In genomic region chr2:167989310-167989709, GRCm38 (mm10) we compare ENCODE assay signal across 8 mouse cellular contexts. TPM values are rescaled to one million over a fixed set of nuclear protein-coding genes. Genes with fewer than 3 reads are reported as not detected.
DNase-seq lines count a peak whose midpoint lies in the region; ATAC-seq lines count a peak whose summit lies in the region.
"Had no signal": no experiment of that assay in that cellular context is flagged by ENCODE, and none has a peak within 500 bp of the region (broad histone marks: within the 10 kb centered on the region; RNA-seq: fewer than 3 reads in every experiment).

No protein-coding gene starts in this region.

- peaks cover 27% of the 10 kb centered on the region for H3K4me1 ChIP-seq in heart, embryonic 15.5 days (replicated peaks)

- peak overlapping the region; percentile 25; the same call in 1 of the 2 replicates for H3K4me2 ChIP-seq in heart, embryonic 15.5 days

- 0 out of 2 replicates have a peak overlapping the region, but pooled peaks have one; percentile 23 for H3K9ac ChIP-seq in heart, embryonic 15.5 days
- H3K9ac ChIP-seq: liver, embryonic 14.5 days had no signal

- ATAC-seq in heart, embryonic 15.5 days (replicated peaks; ENCODE audit: insufficient number of reproducible peaks, insufficient read depth, low FRiP score, low read depth), result peak; percentile 76

- peak overlapping the region; percentile 25; the same call in 1 of the 2 replicates for H3K27ac ChIP-seq in heart, embryonic 15.5 days
- H3K27ac ChIP-seq: liver, embryonic 14.5 days had no signal

- WGBS in heart, embryonic 15.5 days, result 25% methylated on average over 14 of the region's 14 CpGs

- no peaks in the 10 kb centered on the region for H3K36me3 ChIP-seq in heart, embryonic 15.5 days

- H3K9me3 ChIP-seq in heart, embryonic 15.5 days (replicated peaks), result no peaks in the 10 kb centered on the region

- H3K4me3 ChIP-seq in heart, embryonic 15.5 days, result no peak overlapping the region

- H3K27me3 ChIP-seq in heart, embryonic 15.5 days, result no peaks in the 10 kb centered on the region; the same call in 1 of the 2 replicates

- DNase-seq in kidney, postnatal 14 days, result peak; percentile 63
- DNase-seq in kidney, adult 18-20 months, result no peak
- peak; percentile 76 for DNase-seq in Muller cell, postnatal 12 days (ENCODE audit: inconsistent ontology term)
- peak; percentile 76 to 86 for DNase-seq in lung, postnatal 4 days
- no peak for DNase-seq in layer of hippocampus, adult 9-11 months
- DNase-seq in adipocyte (ENCODE audit: low spot score), result no peak

RNA-seq across cellular contexts. Expression of gene Ripor3, which starts 21.1 kb away (rescaled TPM):
- 0.93 and 1.4 TPM in 2 replicates for polyA plus RNA-seq in heart, embryonic 15.5 days (2015; fragmentation: Nextera tagmentation; extraction: Ambion mirVana)

RNA-seq across cellular contexts. Expression of gene Ptpn1, which starts 57.5 kb away (rescaled TPM):
- 44.8 and 45.1 TPM in 2 replicates for polyA plus RNA-seq in heart, embryonic 15.5 days (2015; fragmentation: Nextera tagmentation; extraction: Ambion mirVana)

Comparison
In these comparisons a context has a peak if more than half of its experiments do, and no peak if none do; other contexts are left out.
1. DNase-seq: peak in kidney, postnatal 14 days (single experiment), Muller cell, postnatal 12 days (single experiment) and lung, postnatal 4 days (2 of 2); none in kidney, adult 18-20 months (single experiment), layer of hippocampus, adult 9-11 months (single experiment) and adipocyte (single experiment).